Mouse (Mus musculus) liver, adult 2 months (tissue): ENCODE measurements around the gene Lmbr1. TPM values are rescaled to one million over a fixed set of nuclear protein-coding genes. Genes with fewer than 3 reads are reported as not detected.

Source experiments
- DNase-seq: peaks from one replicate; pipeline ENCODE4 v3.0.0-alpha.2; 2011; ENCODE audit warnings: low read depth, low spot score; ENCODE audit errors: extremely low read depth
- H3K27ac ChIP-seq: fragments of 200-500 bp; replicated peaks from 2 replicates; pipeline ENCODE4 v1.5.1; 2012; ENCODE audit warnings: low read depth, mild to moderate bottlenecking, control low read depth, inconsistent platforms, low read length; ENCODE audit not compliant: insufficient read depth
- H3K27me3 ChIP-seq: fragments of 200-500 bp; 2 replicates; pipeline ENCODE4 v1.6.1; 2012; ENCODE audit warnings: mild to moderate bottlenecking, moderate library complexity, low read length, inconsistent platforms; ENCODE audit not compliant: control insufficient read depth, insufficient read depth
- H3K36me3 ChIP-seq: fragments of 200-500 bp; 2 replicates; pipeline ENCODE4 v1.6.1; 2012; ENCODE audit warnings: low read length, inconsistent platforms; ENCODE audit not compliant: control insufficient read depth, insufficient read depth
- H3K4me1 ChIP-seq: fragments of 200-500 bp; 2 replicates; pipeline ENCODE4 v1.6.1; 2011; ENCODE audit warnings: low read length; ENCODE audit not compliant: control insufficient read depth, insufficient read depth
- H3K4me3 ChIP-seq: fragments of 200-500 bp; 2 replicates; pipeline ENCODE4 v1.5.1; 2011; ENCODE audit warnings: low read depth, mild to moderate bottlenecking, control low read depth, low read length, moderate library complexity; ENCODE audit not compliant: insufficient read depth
- H3K79me2 ChIP-seq: fragments of 200-500 bp; 2 replicates; pipeline ENCODE4 v1.6.1; 2012; ENCODE audit warnings: inconsistent platforms, mild to moderate bottlenecking, low read length, moderate library complexity; ENCODE audit not compliant: control insufficient read depth, insufficient read depth
- H3K9ac ChIP-seq: fragments of 200-500 bp; 2 replicates; pipeline ENCODE4 v1.6.1; 2012; ENCODE audit warnings: low read depth, mild to moderate bottlenecking, control low read depth, inconsistent platforms, low read length
- CTCF ChIP-seq: fragments of 200-500 bp; IDR thresholded peaks from 2 replicates; pipeline ENCODE4 v1.5.1; 2011; ENCODE audit warnings: low read depth, low read length, control low read depth
- POLR2A ChIP-seq: fragments of 200-500 bp; IDR thresholded peaks from 2 replicates; pipeline ENCODE4 v1.6.1; 2011; ENCODE audit warnings: low read length, control low read depth; ENCODE audit not compliant: insufficient read depth; ENCODE audit errors: extremely low read depth
- WGBS: fragments of 180-500 bp; shearing (Covaris S2); methylation state at CpG from one replicate; pipeline ENCODE4 v1.1.7; 2018; 5-methylcytosine and 5-hydroxymethylcytosine counted together
- polyA plus RNA-seq: library from polyadenylated mRNA; depleted of rRNA; stranded (reverse); fragments of >200 nt; gene quantifications from 2 replicates; pipeline ENCODE4 v1.2.3, GENCODE M21; 2012
- total RNA-seq: library from RNA; depleted of rRNA; stranded (reverse); fragments of >200 nt; gene quantifications from 2 replicates; pipeline ENCODE4 v1.2.3, GENCODE M21; 2014

The Lmbr1 gene
- total and polyA plus RNA-seq, 2 experiments, result 1.3 to 4.2 TPM

GRCm38 (mm10) chr5:29388944-29389765 is 11.0 kb upstream of the Lmbr1 start:
- H3K79me2 ChIP-seq, result no peaks in the 10 kb centered on the region
- H3K4me3 ChIP-seq, result no peak overlapping the region
- DNase-seq, result peak; percentile 59
- no peaks in the 10 kb centered on the region for H3K27me3 ChIP-seq
- H3K36me3 ChIP-seq, result no peaks in the 10 kb centered on the region
- H3K9ac ChIP-seq, result no peak overlapping the region
- 24% methylated on average over 15 of the region's 15 CpGs for WGBS
- H3K27ac ChIP-seq, result no peak overlapping the region
- no peaks in the 10 kb centered on the region for H3K4me1 ChIP-seq
- TF ChIP-seq CTCF, result peak; percentile 96
- no peak for TF ChIP-seq POLR2A

- TF ChIP-seq POLR2A (no peak), CTCF (no peak)
Observed at GRCm38 (mm10) chr5:29388181-29388943, 10.2 kb upstream of the Lmbr1 start.

GRCm38 (mm10) chr5:29387591-29387990 is 9.4 kb upstream of the Lmbr1 start:
- no peaks in the 10 kb centered on the region for H3K36me3 ChIP-seq
- no peak overlapping the region for H3K27ac ChIP-seq
- H3K4me1 ChIP-seq, result no peaks in the 10 kb centered on the region
- DNase-seq, result no peak
- H3K9ac ChIP-seq, result no peak overlapping the region
- H3K4me3 ChIP-seq, result no peak overlapping the region
- no peaks in the 10 kb centered on the region for H3K79me2 ChIP-seq
- no peaks in the 10 kb centered on the region for H3K27me3 ChIP-seq
- 17% methylated on average over 1 of the region's 1 CpGs for WGBS
- TF ChIP-seq POLR2A, result no peak
- TF ChIP-seq CTCF, result no peak

More at GRCm38 (mm10) chr5:29388181-29388943, 10.2 kb upstream of the Lmbr1 start:
- no peak overlapping the region for H3K9ac ChIP-seq
- H3K79me2 ChIP-seq, result no peaks in the 10 kb centered on the region
- H3K27ac ChIP-seq, result no peak overlapping the region
- no peak for DNase-seq
- no peaks in the 10 kb centered on the region for H3K4me1 ChIP-seq
- H3K36me3 ChIP-seq, result no peaks in the 10 kb centered on the region
- H3K4me3 ChIP-seq, result no peak overlapping the region
- 34% methylated on average over 7 of the region's 7 CpGs for WGBS
- no peaks in the 10 kb centered on the region for H3K27me3 ChIP-seq

- DNase-seq, result no peak
- 89% methylated on average over 1 of the region's 1 CpGs for WGBS
- Histone ChIP-seq H3K4me3 (no peak overlapping the region), H3K4me1 (no peaks in the 10 kb centered on the region), H3K27me3 (no peaks in the 10 kb centered on the region), H3K27ac (no peak overlapping the region), H3K36me3 (no peaks in the 10 kb centered on the region), H3K9ac (no peak overlapping the region), H3K79me2 (no peaks in the 10 kb centered on the region)
- no peak for TF ChIP-seq POLR2A
- no peak for TF ChIP-seq CTCF
Observed at GRCm38 (mm10) chr5:29382776-29383175, 4.6 kb upstream of the Lmbr1 start.

GRCm38 (mm10) chr5:29380091-29380490 is 1.9 kb upstream of the Lmbr1 start:
- DNase-seq, result peak; percentile 5
- whole genome bisulfite sequencing, result 75% methylated on average over 2 of the region's 2 CpGs
- H3K27ac ChIP-seq, result no peak overlapping the region
- H3K9ac ChIP-seq, result no peak overlapping the region
- no peak for TF ChIP-seq CTCF
- TF ChIP-seq POLR2A, result no peak
- no peaks in the 10 kb centered on the region for H3K36me3 ChIP-seq
- peaks cover 5% of the 10 kb centered on the region; the same call in 1 of the 2 replicates for H3K4me1 ChIP-seq
- H3K27me3 ChIP-seq, result no peaks in the 10 kb centered on the region
- no peak overlapping the region for H3K4me3 ChIP-seq
- H3K79me2 ChIP-seq, result no peaks in the 10 kb centered on the region
